Mouse (Mus musculus) frontal cortex, adult (tissue): Measurements from ENCODE around the gene Cdv3.
A peak's percentile ranks its signal among the peaks of the same experiment; 100 is the strongest.

ENCODE experiments used
- ATAC-seq: cut with Nextera tagmentation; 2 replicates; pipeline ENCODE4 v1.9.2; 2017; ENCODE audit warnings: mild to moderate bottlenecking, moderate library complexity, mixed read lengths; ENCODE audit not compliant: low TSS enrichment

The Cdv3 gene

DNA sequence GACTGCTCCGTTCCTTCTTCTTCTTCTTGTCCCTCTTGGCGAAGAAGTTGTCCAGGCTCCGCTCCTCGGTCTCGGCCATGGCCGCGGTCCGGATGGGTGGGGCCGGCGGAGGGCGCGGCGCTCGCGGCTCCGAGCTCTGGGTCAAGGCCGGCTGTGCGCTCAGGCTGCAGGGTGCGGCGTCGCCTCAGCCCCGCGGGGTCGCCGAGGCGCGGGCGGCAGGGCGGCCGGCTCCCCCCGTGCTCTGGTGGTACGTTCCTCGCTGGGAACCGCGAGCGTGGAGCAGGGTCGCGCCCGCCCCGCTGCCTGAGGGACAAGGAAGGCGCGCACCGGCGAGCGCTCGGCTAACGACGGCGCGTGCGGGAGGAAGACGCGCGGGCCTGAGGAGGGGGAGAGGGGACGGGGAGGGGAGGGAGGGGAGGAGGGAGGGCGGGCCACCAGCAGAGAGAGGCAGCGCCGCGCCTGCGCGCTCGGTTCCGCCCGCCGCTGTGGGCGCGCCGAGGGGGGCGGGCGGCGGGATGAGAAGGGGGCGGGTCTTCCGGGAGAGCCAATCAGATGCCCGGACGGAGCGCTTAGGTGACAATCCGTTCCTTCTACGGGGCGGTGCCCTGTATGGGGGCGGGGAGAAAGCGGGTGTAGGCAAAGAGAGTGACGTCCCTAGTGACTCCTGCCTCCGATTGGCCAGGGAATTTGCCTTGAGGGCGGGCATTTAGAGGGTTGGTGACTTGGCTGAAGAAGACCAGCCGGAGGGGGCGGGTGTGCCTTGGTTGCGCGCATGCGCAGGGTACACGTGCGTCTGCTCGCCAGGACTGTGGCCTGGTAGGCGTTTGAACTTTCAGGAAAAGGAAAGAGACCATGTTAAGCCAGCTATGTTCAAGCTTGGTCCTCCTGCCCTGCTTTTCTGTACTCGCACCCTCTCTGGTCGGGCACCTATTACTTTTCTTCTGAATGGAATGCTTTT lies at the start of gene Cdv3:
Cdv3 (minus strand) TSS at position 551 of the 958 bp plus-strand sequence.
- peak; percentile 97 for ATAC-seq

DNA sequence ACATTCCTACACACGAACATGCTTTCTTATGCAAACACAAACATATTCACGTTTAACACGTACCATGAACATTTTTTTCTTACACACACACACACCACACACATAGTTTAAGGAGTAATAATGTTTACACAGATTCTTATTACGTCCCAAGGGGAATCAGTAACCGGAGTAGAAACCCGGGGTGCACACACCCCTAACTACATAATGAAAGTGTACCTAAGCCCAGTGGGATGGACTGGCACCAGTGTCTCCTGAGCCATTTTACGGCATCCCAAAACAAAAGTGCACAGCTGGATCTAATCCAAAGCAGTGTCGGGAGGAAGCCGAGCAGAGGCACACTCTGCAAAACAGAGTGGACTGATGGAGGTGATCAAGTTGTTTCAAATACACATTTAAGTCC lies 47.8 kb upstream of the Cdv3 start:
- no peak for ATAC-seq

GRCm38 (mm10) chr9:103409119-103409518 lies 43.5 kb upstream of the Cdv3 start:
- ATAC-seq, result no peak

DNA sequence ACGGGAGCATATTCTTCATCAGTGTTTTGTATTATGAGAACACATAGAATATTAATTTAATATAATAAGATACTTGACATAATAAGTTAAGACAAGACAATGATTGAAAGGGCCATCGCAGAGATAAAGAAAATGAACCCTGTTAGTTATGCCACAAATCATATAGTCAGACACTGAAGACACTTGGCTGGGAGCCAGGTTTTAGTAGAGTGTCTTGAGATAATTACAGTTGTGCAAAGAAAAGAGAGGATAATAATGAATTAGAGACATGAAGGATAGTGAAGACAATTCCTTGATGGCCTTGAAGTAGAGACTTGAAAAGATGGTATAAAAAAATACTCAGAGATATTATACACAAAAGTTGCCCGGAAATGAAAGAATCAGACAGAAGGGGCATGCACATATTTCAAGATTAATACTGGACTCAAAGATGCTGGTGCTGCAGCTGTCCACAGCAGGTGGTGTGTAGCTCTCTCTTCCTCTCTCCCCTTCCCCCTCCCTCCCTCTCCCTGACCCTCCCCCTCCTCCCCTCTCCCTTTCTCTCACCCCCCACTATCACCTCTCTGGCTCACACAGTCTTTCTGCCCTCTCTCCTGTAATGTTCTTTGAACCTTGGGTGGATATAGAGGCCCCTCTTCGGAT lies 42.6 kb upstream of the Cdv3 start:
- no peak for ATAC-seq

- ATAC-seq, result no peak
These were observed 37.8 kb upstream of the Cdv3 start for GRCm38 (mm10) chr9:103403331-103403973.

DNA sequence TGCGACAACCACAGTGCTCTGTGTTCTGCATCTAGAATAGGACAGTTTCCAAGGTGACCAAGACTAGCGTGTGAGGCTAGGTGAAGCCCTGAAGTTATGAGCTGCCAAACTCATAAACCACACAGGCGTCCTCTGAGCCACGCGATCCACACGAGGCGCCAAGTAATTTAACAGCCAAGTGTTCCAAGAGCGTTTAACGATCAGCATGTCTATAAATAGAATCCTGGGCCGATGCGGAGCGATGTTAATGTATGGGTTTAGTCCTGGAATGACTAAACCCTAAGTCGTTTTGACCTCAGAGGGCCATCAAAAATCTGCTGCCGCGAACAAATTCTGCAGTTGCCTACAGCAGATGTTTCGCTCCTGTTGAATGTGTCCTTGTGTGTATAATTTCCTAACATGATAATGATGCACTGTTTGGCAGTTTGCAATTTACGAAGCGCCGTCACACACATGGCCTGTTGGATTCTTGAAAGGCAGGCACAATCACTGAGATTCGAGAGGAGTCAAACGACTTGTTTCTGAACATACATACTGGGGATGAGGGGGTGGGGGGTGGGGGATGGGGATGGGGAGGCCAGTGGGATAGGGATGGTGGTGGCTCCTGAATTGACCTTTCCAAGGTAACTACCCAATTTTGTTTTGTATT lies 33.0 kb upstream of the Cdv3 start:
- ATAC-seq, result peak; percentile 23; the same call in 1 of the 2 replicates

GRCm38 (mm10) chr9:103393256-103393655 lies 27.6 kb upstream of the Cdv3 start:
- no peak for ATAC-seq

DNA sequence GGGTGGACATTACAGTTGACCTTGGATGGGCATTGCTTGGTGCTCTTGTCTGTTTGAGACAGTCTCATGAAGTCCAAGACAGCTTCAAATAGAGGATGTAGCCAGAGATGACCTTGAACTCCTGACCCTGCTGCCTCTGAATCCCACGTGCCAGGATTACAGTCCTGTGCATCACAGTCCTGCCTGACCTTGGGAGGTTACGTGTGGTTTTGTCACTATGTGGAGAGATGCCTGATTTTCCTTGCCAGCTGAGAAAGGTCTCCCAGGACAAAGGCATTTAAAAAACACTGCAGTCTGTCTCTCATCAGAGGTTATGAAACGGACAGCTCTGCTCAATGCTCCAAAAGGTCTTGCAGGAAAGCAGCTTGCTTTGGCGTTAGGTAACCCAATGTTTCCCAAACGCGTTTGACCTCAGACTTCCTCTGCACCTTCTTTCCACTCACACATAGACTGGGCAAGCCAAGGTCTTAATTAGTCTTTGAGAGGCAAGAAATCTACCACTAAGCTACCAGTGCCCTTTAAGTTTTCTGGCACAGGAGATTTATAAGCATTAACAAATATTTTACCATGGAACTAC lies 26.2 kb upstream of the Cdv3 start:
- no peak for ATAC-seq

DNA sequence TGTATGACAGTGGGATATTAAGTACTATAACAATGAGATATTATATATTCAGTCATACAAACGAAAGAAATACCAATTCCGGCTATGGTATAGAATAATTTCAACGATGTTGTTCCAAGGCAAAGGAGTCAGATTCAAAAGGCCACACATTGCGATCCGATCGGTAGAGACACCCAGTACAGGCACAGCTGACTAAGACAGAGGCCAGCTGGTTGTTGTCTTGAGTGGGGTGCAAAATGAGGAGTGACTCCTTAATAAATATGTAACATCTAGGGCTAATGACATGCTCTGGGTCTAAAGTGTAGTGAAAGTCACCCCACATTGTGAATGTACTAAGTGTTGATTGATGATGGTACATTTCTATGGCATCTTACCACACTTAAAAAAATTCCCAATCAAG lies 23.6 kb upstream of the Cdv3 start:
- no peak for ATAC-seq

DNA sequence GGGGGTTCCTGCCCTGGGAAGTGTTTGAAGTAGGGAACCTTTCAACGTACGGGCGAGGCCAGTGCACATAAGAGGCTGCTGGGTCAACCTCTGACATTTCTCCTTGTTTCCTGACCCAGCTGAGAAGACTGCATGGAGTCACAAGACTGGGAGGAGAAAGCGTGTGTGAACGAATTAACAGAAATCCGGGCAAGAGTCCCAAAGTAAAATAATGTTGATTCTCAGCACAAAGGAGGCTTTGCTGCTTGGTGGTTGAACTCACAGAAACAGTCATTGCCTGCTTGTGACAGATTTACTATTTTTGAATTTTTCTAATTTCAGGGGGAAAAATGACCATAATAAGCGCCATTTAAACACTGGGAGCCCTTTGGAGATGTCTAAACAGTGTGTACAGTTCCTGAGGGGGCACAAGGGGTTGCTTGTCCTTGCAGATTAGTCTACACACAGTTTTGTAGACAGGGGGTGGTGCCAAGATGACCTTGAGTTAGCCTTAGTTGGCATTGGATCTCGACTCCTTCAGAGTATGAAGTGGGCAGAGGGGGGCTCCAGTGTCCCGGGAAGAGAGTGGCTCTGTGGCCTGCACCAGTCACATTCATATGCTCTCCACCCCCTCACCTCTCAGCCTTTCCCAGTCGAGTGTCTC lies 21.5 kb upstream of the Cdv3 start:
- no peak for ATAC-seq

- ATAC-seq, result no peak
These were observed 20.9 kb upstream of the Cdv3 start for GRCm38 (mm10) chr9:103386573-103386972.

- ATAC-seq, result no peak
These were observed 20.0 kb upstream of the Cdv3 start for GRCm38 (mm10) chr9:103385600-103385999.

DNA sequence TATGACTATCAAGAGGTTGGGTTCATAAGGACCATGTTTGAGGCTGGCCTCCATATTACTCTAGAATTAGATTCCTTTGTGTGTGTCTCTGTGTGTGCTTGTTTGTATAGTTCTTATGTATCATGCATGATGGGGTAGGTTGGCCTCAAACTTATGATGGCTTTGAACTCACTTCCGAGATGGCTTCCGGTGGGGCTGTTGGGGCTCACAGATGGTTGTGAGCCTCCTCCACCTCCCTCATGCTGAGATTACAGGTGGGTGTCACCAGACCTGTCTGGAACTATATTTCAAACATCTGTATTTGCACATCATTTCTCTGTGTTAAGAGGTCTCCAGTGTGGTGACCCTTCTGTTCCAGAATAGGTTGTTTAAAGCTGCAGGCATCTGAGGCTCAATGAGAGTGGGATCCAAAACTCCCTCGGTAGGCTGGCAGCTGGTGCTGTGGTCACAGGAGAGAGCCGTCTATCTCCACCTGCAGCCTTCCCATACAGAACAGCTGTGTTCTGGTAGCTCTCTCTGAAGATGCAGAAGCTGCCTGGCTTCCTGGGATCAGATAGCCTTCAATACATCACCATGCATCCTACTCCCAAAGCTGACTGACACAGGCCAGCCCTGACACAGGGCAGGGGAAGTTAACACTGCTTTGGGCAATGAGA lies 18.6 kb upstream of the Cdv3 start:
- no peak for ATAC-seq

- no peak for ATAC-seq
These were observed 17.9 kb upstream of the Cdv3 start for GRCm38 (mm10) chr9:103383576-103383975.

- ATAC-seq, result no peak
These were observed 17.3 kb upstream of the Cdv3 start for GRCm38 (mm10) chr9:103382989-103383388.

- no peak for ATAC-seq
These were observed 14.9 kb upstream of the Cdv3 start for GRCm38 (mm10) chr9:103380566-103380965.

DNA sequence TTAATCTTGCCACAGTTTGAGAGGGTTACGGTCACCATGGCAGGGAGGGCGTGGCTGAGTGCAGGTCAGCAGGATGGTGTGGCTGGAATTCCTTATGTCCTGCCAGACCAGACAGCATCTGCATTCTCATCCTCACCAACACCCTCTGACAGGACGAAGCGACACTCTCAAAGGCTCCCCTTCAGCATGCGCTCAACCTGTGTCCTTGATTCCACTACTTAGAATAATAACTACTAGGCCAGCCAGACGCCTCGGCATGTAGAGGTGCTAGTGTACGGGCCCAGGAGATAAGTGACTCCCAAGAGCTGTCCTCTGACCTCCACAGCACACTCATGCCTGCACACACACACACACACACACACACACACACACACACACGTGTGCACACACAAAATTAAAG lies 13.6 kb upstream of the Cdv3 start:
- ATAC-seq, result no peak

DNA sequence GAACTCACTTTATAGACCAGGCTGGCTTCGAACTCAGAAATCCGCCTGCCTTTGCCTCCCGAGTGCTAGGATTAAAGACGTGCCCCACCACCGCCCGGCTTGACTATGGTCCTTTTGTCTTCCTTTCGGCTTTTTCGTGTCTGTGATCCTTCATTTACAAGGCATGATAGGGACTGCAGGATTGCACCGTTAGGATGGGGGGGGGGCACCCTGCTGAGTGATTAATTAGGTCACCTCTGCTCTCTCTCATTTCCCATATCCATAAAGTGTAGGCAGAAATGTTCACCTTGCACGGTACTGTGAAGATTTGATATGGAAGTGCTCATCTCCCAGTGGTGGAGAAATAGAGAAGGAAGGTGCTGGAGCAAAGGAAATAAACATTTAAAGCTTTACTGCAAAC lies 13.0 kb upstream of the Cdv3 start:
- ATAC-seq, result no peak

DNA sequence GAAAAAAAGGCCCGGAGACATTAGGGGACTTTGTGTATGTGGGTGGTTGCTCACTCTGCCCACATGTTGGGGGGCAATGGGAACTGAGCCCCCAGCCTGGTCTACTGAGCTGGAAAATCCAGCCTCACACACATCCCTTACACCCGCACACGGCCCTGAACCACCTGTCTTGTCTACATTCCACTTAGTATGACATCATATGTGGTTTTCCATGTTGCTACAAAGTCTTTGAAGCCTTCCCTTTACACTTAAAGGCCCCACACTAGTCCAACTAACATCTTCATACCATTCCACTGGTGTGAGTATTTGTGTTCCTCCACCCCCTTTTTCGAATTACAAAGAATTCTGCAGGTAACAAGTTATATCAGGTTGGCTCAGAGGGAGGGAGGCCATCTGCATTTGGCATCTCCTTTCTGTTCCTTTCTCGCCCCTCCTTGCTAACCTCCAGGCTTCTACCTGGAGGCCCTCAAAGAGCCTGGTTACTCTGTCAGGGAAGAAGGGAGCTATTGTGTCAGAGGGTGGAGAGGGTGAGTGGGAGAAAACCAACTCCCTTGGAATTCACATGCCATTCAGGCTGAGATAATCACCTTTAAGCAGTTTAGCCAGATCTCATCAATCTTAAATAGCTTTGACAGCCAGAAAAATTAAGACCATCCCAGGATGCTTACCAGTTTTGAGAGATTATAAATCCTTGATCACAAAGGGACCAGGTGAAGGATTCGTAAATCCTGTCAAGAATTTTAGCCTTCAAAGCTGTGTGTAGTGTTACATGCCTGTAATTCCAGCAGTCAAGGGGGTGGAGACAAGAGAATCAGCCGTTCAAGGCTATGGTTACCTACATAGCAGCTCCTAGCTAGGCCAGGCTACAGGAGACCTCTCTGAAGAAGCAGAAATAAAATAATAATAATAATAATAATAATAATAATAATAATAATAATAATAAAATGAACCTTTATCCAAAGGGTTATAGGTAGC lies 11.0 kb upstream of the Cdv3 start:
- ATAC-seq, result no peak
